Mouse (Mus musculus): ENCODE measurements around the gene Vdr.

- TF ChIP-seq CTCF (IDR thresholded peaks at IDR 0.05): no peak
- TF ChIP-seq POLR2A (IDR thresholded peaks at IDR 0.05; ENCODE audit: insufficient read depth, low read depth, low read length): no peak
- no peak for TF ChIP-seq EP300 (IDR thresholded peaks at IDR 0.05; ENCODE audit: insufficient read depth, low read depth, low read length)
Measured at GRCm38 (mm10) chr15:97871055-97872030, 39.1 kb downstream of the Vdr start.

Measured in heart, adult 2 months (tissue).